Mouse (Mus musculus) heart, adult 9 months (tissue): ENCODE measurements around the gene Mylpf.
"Not testable (repeated sequence)": the region's sequence is repeated elsewhere in the genome, so short reads cannot be mapped to it uniquely, and the experiment has no call there.

Experiments
- DNase-seq, 2 experiments: peaks; one replicate each; pipeline ENCODE4 v3.0.0; 2022; ENCODE audit warnings: low spot score in 2 of 2

The Mylpf gene

GRCm38 (mm10) chr7:127225147-127225995 is 16.7 kb downstream of the Mylpf start:
- DNase-seq, result no peak

GRCm38 (mm10) chr7:127228615-127229303 is 20.1 kb downstream of the Mylpf start:
- DNase-seq, result peak in 1 of 2 experiments; percentile 65

DNA sequence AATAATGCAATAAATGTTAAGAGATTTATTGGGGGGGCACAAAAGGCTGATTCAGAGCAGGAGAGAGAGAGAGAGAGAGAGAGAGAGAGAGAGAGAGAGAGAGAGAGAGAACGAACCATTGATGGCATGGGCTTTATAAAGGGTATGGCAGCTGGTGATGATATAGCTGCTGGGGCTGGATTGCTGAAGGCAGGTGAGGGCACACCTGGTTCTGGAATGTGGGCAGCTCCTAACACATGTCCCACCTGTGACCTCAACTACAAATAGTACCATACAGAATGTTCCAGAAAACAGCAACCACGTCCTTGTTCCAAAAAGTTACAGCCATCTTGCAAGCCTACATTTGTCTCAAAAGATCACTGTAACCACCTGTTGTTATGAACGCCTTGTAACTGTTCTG is 22.7 kb downstream of the Mylpf start:
- DNase-seq, result no peak

DNA sequence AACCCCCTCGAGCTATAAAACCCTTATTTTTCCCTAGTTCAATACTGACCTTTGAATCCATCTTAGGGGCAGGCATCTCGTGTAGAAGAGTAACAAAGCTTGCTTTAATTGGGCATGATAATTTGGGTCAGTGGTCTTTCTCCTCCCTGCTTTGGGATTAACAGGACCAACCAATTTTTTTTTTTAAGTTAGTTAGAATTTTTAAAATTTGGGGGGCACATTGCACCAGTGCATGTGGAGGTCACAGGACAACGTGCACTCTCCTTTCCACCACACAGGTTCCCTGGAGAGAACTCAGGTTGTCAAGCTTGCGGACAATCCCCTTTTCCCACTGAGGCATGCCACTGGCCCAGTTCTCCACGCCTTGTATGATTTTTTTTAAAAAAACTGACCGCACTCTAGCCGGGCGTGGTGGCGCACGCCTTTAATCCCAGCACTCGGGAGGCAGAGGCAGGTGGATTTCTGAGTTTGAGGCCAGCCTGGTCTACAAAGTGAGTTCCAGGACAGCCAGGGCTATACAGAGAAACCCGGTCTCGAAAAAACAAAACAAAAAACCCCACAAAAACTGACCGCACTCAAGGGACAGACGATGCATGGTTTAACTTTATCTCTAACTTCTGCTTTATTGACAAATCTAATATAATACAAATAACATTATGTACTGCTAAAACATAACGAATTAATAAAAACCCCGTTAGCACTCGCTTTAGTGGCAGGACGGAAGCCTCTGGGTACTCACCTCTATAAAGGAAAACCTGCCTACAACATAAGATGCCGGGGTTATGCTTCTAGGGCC is 23.3 kb downstream of the Mylpf start:
- DNase-seq, result no peak

- DNase-seq, result peak; percentile 82
These were observed 24.1 kb downstream of the Mylpf start, which contains the start of the genes Zfp553 and Sept1 for GRCm38 (mm10) chr7:127232622-127233367. Gene Zfp553, plus strand, starts transcription at chr7:127233061. Gene Sept1, minus strand, starts transcription at chr7:127233130.

- DNase-seq, result no peak
These were observed 24.7 kb downstream of the Mylpf start for GRCm38 (mm10) chr7:127233368-127233749.

- no peak for DNase-seq
These were observed 25.1 kb downstream of the Mylpf start for GRCm38 (mm10) chr7:127233765-127234164.

GRCm38 (mm10) chr7:127234777-127235176 is 26.1 kb downstream of the Mylpf start:
- no peak for DNase-seq

- no peak for DNase-seq
These were observed 34.7 kb downstream of the Mylpf start for GRCm38 (mm10) chr7:127243361-127243867.

- DNase-seq, result peak; percentile 92 to 95
These were observed 35.4 kb downstream of the Mylpf start, which contains the start of gene Zfp771 for GRCm38 (mm10) chr7:127243870-127244657. Gene Zfp771, plus strand, starts transcription at chr7:127244274.

- DNase-seq, result no peak
These were observed 36.2 kb downstream of the Mylpf start for GRCm38 (mm10) chr7:127244658-127245510.

- not testable (repeated sequence) for DNase-seq
These were observed 41.8 kb downstream of the Mylpf start for GRCm38 (mm10) chr7:127250511-127250910.

DNA sequence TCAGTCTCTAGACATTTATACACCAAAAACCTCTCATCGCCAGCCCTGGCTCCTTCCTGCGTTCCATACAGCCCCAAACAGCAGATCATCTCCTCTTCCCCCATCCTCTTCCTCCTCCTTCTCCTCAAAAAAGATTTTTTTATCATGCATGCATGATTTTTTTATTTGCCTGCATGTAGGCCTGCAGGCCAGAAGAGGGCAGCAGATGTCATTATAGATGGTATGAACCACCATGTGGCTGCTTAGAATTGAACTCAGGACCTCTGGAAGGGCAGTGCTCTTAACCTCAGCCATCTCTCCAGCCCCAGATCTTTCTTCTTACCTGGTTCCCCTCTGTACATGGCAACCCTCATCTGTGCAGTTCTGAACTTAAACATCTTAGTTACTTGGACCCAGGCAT is 43.7 kb downstream of the Mylpf start:
- no peak for DNase-seq

DNA sequence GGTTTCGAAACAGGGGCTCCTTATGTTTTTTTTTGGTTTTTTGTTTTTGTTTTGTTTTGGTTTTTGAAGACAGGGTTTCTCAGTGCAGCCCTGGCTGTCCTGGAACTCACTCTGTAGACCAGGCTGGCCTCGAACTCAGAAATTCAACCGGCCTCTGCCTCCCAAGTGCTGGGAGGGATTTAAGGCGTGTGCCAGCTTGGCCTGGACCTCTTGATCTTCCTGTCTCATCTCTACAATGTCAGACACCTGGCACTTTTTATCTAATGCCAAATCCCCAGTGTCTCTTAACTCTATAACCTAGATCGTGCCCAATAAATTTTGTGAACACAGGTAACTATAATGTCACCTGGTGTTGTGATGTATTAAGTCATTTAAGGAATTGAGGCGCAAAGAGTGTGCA is 44.7 kb downstream of the Mylpf start:
- DNase-seq, result no peak

- DNase-seq, result peak; percentile 93 to 94
These were observed 45.4 kb downstream of the Mylpf start for GRCm38 (mm10) chr7:127253821-127254769.

DNA sequence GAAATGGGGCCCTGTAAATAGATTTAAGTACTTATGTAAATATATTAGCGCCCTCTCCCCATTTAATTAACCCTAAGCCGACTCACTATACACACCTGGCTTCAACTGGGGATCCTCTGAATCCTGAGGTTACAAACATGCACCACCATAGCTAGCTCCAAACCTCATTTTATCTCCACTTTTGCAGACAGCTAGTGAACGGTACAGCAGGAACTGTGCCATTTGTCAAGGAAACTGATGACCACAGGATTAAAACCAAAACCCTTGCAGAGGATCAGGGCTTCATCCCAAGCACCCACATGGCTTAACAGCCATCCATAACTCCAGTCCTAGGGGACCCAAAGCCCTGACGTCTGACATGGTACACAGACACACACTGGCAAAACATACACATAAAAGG is 46.3 kb downstream of the Mylpf start:
- DNase-seq, result no peak

DNA sequence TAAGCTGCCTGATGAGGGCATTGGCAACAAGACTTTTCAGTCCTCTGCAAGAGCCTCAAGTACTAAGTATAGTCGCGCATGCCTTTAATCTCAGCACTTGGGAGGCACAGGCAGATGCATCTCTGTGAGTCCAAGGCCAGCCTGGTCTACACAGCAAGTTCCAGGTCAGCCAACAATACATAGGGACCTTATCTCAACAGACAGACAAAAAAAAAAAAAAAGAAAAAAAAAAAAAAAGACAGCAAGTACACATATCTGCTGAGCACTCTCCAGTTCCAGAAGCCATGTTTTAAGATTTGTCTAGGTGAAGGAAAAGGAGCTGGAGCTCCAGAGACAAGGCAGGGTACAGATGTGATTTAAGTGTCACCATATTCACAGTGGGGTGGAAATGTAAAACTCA is 47.3 kb downstream of the Mylpf start:
- no peak for DNase-seq

GRCm38 (mm10) chr7:127256518-127256917 is 47.8 kb downstream of the Mylpf start:
- no peak for DNase-seq
